ENCODE assay signal across 1 mouse cellular context in genomic region chr9:66121421-66121820, GRCm38 (mm10).
TF ChIP-seq lines count a peak whose summit lies in the region.

No protein-coding gene starts in this region.

TF ChIP-seq in MEL, 35 proteins besides CTCF, POLR2A, EP300 and RAD21:
- TF ChIP-seq POLR2AphosphoS2 (IDR thresholded peaks at IDR 0.05; ENCODE audit: low read length) (no peak), NELFE (IDR thresholded peaks at IDR 0.05; ENCODE audit: low read depth, low read length) (no peak), MXI1 (IDR thresholded peaks at IDR 0.05; ENCODE audit: low read depth, low read length) (0 out of 2 replicates have a peak, but pooled peaks have one; percentile 2), RCOR1 (IDR thresholded peaks at IDR 0.05; ENCODE audit: low read depth, low read length) (no peak), MAFK (IDR thresholded peaks at IDR 0.05; ENCODE audit: borderline replicate concordance, low read depth, low read length) (no peak), SIN3A (IDR thresholded peaks at IDR 0.05; ENCODE audit: low read length) (no peak)
